Mouse (Mus musculus) heart, adult 18-20 months (tissue): Measurements from ENCODE around the gene Adh4. TPM values are rescaled to one million over a fixed set of nuclear protein-coding genes. Genes with fewer than 3 reads are reported as not detected.
"Not testable (repeated sequence)": the region's sequence is repeated elsewhere in the genome, so short reads cannot be mapped to it uniquely, and the experiment has no call there.

Experiments used
- DNase-seq, 2 experiments: peaks; one replicate each; pipeline ENCODE4 v3.0.0; 2021 to 2022; ENCODE audit warnings: mixed read lengths in 1 of 2
- long read RNA-seq, 2 experiments: library from polyadenylated mRNA; stranded (forward); transcript quantifications; one replicate each; pipeline ENCODE4 v2.0.0; 2021
- total RNA-seq, 2 experiments: library from RNA; stranded (reverse); gene quantifications; 2 replicates each; pipeline ENCODE4 v1.2.3; 2021

The Adh4 gene
- not detected for total RNA-seq
- long read RNA-seq, experiment 1: 0 reads
- long read RNA-seq, experiment 2: 0 reads

GRCm38 (mm10) chr3:138415121-138415690 lies at the start of gene Adh4:
Gene Adh4, plus strand, starts transcription at chr3:138415466.
- no peak for DNase-seq

DNA sequence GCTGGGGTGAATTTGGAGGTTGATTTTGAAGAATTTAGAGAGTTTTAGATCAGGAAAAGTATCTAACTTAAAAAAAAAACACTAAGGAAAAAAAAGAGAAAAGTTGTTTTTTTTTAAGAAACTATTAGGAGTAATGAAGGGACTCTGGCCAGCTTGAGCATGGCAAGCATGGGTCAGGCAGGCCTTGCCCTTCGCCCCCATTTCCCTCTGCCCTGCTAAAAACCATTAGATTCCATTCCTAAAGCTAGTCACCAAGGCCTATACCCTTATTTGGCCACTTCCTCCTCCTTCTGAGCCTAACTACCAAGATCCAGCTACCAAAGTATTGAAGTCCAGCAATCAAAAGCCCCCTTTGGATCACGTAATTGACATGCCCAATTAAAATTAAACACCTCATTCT lies 49.1 kb upstream of the Adh4 start:
- DNase-seq: no peak

DNA sequence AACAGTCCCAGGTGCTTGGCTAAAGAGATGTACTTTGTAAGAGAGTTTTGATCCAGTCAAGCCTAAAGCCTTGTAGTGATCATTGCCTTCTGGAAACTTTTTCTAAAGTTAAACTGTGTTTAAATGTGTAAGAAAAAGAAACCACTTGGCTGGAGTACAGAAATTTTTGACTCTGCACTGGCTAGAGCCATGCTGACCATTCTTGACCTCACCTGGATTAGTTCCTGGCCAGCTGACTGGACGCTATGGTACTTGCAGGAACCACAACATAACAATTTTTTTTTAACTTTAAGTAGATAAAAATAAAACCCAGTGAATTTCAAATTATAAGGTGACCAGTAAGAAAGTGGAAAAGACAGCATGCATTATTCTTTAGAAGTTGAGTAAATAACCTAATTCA lies 45.7 kb upstream of the Adh4 start:
- no peak for DNase-seq

DNA sequence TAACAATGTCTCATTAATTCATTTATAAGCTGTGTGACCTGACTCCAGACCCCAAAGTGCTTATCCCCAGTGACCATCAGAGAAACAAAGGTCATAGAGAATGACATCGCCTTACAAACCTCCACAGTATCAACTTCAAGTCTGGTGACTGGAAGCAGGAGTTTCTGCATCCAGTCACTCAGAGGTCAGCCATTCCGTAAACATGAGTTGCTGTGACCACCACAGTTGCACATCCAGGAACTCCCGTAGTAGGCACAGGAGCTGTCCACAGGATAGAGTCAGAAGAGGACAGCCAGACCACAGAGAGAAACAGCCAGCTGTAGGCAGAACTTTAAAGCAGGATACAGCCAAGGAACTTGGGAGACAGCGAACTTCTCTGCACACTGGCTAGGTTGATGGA lies 45.0 kb upstream of the Adh4 start:
- DNase-seq: not testable (repeated sequence)

DNA sequence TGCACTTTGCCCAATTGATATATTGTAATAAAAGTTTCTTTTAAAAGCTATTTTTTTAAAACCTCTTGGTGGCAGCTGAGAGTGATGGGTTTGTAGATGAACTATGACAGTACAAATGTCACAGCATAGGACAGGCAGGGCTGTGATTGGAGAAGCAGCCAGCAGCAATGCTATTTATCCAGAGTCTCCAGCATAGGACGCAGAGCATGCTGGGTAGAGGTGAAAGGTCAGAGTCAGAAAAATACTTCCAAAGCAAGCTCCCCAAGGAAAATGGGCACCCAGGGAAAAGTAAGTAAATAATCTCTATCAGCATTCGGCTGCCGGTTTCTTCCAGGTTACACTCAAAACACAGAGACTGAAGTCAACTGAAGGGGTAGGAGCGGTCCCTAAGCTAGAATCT lies 41.3 kb upstream of the Adh4 start:
- DNase-seq: no peak

GRCm38 (mm10) chr3:138375148-138375547 lies 40.1 kb upstream of the Adh4 start:
- DNase-seq: no peak

GRCm38 (mm10) chr3:138381133-138381532 lies 34.1 kb upstream of the Adh4 start:
- no peak for DNase-seq

DNA sequence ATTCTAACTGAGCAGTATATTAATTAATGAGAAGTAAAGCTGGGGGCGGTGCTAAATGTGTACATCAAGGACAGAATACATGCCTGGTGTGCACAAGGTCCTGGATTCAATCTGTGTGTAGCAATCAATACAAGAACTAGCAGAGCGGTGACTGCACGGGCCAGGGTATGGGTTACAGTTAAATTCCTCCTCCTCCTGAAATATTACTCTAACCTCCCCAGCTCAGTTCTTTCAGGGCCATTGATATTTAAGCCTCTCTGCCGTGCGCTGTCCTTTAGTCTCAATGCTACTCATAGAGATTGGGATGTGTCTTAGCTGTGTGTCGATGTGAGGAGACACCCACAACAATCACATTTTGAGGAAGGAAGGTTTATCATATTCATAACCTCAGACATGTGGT lies 28.1 kb upstream of the Adh4 start:
- DNase-seq: no peak

- peak in 1 of 2 experiments; percentile 13 for DNase-seq
Measured at GRCm38 (mm10) chr3:138404872-138405271, 10.4 kb upstream of the Adh4 start.

- peak; percentile 50 to 77 for DNase-seq
Measured at GRCm38 (mm10) chr3:138405341-138405740, 9.9 kb upstream of the Adh4 start.

DNA sequence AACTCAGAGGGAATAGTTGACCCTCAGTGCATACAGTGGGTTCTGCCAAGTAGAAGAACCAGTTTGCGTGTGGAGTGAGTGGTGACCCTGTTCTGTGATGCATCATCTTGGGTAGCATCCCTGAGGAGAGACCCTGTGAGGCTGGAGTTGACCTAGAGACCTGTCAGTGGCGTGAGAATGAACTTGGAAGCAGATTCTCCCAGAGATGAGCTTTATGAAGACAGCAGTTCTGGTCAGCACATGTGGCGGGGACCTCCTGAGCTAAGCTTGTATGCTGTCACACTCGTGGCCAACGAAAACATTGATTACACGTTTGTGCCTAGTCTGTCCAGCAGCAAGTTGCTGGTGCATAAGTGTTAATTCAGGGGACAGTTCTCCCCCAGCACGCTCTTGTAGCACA lies 9.4 kb upstream of the Adh4 start:
- peak; percentile 9 to 11 for DNase-seq

DNA sequence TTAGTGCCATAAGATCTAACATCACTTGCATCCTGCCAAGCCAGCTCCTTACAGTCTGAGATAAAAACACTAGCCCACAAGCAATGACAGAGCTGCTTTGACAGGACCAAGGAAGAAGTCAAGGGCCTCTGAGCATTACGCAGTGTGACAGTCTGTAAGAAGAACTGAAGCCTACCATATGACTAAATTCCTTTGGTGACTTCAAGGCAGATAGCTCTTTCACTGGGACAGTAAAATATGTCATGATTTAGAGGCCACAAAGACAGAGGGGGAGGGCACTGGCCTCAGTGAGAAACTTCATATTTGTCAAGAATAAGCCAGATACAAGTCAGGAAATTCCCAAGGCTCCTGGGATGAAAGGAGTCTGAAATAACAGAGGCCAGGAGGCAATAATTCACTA lies 7.3 kb upstream of the Adh4 start:
- no peak for DNase-seq

- no peak for DNase-seq
Measured at GRCm38 (mm10) chr3:138409585-138409984, 5.7 kb upstream of the Adh4 start.

GRCm38 (mm10) chr3:138410211-138410610 lies 5.1 kb upstream of the Adh4 start:
- DNase-seq: no peak

GRCm38 (mm10) chr3:138419369-138419768 lies 4.1 kb downstream of the Adh4 start:
- no peak for DNase-seq

DNA sequence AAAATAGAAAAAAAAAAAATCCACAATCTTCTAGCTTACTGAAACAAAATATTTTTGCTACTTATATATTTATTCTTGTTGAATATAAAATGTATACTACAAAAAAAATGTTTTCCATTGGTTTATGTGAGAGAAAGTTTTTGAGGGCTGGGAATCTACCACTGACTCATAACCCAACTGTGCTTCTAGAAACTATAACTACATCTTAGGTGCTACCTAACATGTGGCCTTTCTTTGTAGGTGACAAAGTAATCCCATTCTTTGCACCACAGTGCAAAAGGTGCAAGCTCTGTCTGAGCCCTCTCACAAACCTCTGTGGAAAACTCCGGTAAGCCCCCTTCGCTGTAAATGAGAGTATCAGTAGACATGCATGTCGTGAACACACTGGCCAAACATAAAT lies 5.1 kb downstream of the Adh4 start:
- DNase-seq: no peak

DNA sequence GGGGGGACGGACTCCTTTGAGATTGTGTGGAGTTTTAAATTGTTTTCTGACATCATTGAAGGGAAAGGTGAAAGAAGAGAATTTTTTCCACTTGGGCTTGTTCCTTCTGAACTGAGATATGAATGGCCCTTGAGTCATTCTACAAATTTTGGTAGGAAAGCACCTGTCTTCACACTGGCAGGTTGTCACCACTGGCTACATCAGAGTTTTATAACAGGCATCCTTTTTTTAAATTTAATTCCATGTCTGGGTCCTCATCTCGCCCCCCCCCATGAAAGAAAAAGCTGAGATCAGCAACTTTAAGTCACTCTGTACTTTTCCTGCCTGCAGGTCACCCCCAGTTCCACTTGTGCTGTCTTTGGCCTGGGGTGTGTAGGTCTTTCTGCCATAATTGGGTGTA lies 8.4 kb downstream of the Adh4 start:
- no peak for DNase-seq

DNA sequence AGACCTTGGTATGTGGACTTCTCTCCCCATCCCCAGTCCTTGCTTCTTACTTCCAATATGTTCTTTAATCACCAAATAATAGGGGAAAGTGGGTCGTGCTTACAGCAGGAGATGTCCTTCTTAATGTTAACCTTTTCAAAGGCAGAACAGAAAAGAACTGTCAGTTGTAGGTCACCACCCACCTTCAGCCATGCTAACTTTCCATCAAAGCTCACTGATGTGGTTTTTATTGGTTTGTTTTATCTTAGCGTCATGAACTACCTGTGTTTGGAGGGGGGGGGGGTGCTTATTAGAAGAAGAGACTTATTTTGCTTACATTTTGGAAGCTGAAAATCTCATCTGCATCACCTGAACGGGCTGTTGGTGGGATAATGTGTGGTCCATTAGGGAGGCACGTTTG lies 9.0 kb downstream of the Adh4 start:
- DNase-seq: no peak

DNA sequence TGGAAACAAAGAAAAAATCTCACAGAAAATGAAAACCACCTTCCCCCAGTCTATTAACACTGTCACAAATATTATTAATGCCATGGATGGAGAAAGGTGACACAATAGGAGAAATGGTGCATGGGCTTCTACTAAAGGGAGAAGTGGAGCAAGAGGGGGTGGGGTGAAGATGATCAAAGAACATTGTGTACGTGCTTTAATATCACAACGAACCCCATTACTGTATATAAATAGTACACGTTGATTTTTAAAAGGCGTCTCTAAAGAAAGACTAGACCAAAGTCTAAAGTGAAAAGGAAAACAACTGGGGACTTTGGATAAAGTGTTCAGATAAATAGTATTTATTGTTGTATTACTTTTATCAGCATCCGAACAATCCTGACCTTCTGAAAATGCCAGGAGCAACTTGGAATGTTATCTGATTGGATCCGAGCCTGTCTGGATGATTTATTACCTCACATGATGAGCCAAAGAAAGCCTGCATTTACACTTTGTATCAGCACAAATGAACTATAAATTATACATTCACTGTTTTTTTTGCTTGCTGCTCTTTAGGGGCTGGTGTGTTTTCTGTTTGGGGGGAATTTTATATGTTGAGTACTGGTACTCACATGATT lies 15.2 kb downstream of the Adh4 start:
- DNase-seq: no peak

- DNase-seq: peak; percentile 16 to 51
Measured at GRCm38 (mm10) chr3:138431835-138432234, 16.6 kb downstream of the Adh4 start.

GRCm38 (mm10) chr3:138438716-138439115 lies 23.4 kb downstream of the Adh4 start:
- no peak for DNase-seq

DNA sequence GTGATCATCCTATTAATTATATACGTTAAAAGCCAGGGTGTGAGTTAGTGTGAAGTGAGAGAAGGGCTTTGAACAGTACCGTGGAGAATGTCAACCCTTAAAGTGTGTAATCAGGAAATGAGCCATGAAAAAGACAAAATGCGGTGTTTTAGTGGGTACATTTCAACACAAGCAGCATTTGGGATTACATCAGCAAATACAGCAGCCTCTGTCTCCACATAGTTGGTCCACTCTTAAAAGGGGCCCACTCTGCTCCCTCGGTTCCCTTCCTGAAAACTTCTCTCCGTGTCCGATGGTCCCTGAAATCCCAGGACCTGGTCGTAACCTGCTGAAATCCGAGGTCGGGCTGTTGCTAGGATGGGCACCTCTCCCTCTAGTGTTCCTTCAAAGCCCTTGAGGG lies 26.9 kb downstream of the Adh4 start:
- no peak for DNase-seq

DNA sequence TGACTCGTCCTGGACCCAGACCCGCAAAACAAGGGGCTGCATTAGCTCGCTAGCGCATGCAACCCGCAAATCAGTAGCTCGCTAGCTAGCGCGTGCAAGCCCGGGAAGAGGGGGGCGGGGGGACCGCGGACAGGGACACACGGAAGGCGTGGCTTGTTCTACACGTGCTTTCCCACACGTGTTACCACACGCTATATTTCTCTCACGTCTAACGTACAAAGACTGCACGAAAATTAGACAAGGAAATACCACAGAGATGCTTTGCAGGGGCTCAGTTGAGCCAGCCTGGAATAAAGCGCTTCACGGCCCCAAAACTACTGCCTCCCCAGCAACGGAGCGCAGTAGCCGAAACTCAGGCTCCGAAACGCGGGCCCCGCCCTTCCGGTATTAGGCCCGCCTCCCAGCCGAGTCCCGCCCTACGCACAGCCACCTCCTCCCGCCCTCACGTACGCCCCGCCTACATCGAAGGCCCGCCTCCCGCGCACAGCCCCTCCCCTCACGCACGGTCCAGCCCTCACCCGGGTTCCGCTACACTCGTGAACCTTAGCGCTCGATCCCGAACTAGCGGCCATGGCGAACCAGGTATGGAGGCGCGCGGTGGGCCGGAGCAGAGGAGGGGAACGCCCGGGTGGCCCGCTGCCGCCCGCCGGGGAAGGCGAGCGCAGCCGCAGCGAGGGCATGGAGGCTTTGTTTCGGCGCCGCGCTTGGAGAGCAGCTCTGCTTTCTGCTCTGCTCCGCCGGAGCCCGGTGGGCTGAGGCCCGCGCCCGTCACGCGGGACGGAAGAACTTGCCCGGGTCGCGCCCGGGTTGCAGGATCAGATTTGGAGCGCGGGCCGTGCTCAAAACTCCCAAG lies 27.6 kb downstream of the Adh4 start, which contains the start of gene Adh5:
Gene Adh5 (plus strand): TSS at position 482 of the 853 bp plus-strand sequence.
- peak; percentile 94 for DNase-seq

DNA sequence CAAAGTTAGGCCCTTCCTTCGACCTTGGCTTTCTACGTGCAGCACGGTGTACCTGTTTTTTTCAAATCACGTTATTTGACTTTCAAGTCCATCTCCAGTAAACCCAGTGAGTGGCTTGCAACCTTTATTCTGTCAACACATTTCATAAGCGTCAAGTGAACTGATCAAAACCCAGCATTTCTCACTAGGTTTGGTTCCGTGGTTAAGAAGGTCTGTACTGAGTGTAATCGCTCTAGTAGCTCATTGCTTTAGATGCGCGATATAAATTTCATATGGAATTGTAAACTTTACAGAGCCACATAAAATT lies 28.2 kb downstream of the Adh4 start:
- DNase-seq: no peak
